Mouse (Mus musculus) stomach, embryonic 14.5 days (tissue): Measurements from ENCODE around the gene Mtmr3. TPM values are rescaled to one million over a fixed set of nuclear protein-coding genes. Genes with fewer than 3 reads are reported as not detected.

Source experiments
- ATAC-seq: fragments of 200-750 bp; cut with Nextera tagmentation; 2 replicates; pipeline ENCODE4 v1.8.0; 2017; ENCODE audit warnings: low read depth, moderate TSS enrichment; ENCODE audit not compliant: insufficient number of reproducible peaks, insufficient read depth, low FRiP score
- H3K27ac ChIP-seq: fragments of 300-500 bp; sonication (generic); 2 replicates; pipeline ENCODE4 v1.5.1; 2014; ENCODE audit warnings: mild to moderate bottlenecking, low read length, moderate library complexity, mixed read lengths
- H3K27me3 ChIP-seq: fragments of 300-500 bp; sonication (generic); 2 replicates; pipeline ENCODE4 v1.6.1; 2014; ENCODE audit warnings: low read length, control low read depth, mixed read lengths; ENCODE audit not compliant: control insufficient read depth, insufficient read depth
- H3K36me3 ChIP-seq: fragments of 300-500 bp; sonication (generic); 2 replicates; pipeline ENCODE4 v1.6.1; 2014; ENCODE audit warnings: mild to moderate bottlenecking, control low read depth, low read length, moderate library complexity, mixed read lengths; ENCODE audit not compliant: control insufficient read depth, insufficient read depth
- H3K4me1 ChIP-seq: fragments of 300-500 bp; sonication (generic); 2 replicates; pipeline ENCODE4 v1.6.1; 2014; ENCODE audit warnings: low read length, control low read depth, mixed read lengths; ENCODE audit not compliant: control insufficient read depth, insufficient read depth
- H3K4me2 ChIP-seq: fragments of 300-500 bp; sonication (generic); replicated peaks from 2 replicates; pipeline ENCODE4 v1.6.1; 2014; ENCODE audit warnings: low read depth, low read length, control low read depth
- H3K4me3 ChIP-seq: fragments of 300-500 bp; sonication (generic); 2 replicates; pipeline ENCODE4 v1.5.1; 2014; ENCODE audit warnings: low read depth, low read length, control low read depth
- H3K9ac ChIP-seq: fragments of 300-500 bp; sonication (generic); replicated peaks from 2 replicates; pipeline ENCODE4 v1.6.1; 2014; ENCODE audit warnings: low read depth, mild to moderate bottlenecking, control low read depth, low read length, moderate library complexity, mixed read lengths
- H3K9me3 ChIP-seq: fragments of 300-500 bp; sonication (generic); 2 replicates; pipeline ENCODE4 v1.6.1; 2016; ENCODE audit warnings: low read depth, low read length, control low read depth; ENCODE audit not compliant: control insufficient read depth
- WGBS: fragments of 180-500 bp; shearing (Covaris S2); extraction: QIAGEN DNeasy Blood & Tissue Kit; methylation state at CpG from one replicate; pipeline ENCODE4 v1.1.7; 2014; 5-methylcytosine and 5-hydroxymethylcytosine counted together
- polyA plus RNA-seq: library from polyadenylated mRNA; unstranded; fragments of >200 nt; fragmentation: Nextera tagmentation; extraction: Ambion mirVana; gene quantifications from 2 replicates; pipeline ENCODE4 v1.2.1, GENCODE M21; 2014

Mtmr3 gene
- polyA plus RNA-seq, 1 experiment from 2014 or later: 31.1 TPM

- Histone ChIP-seq H3K4me2 (no peak overlapping the region), H3K4me3 (no peak overlapping the region), H3K36me3 (no peaks in the 10 kb centered on the region), H3K27ac (no peak overlapping the region), H3K9me3 (no peaks in the 10 kb centered on the region), H3K4me1 (no peaks in the 10 kb centered on the region), H3K27me3 (no peaks in the 10 kb centered on the region), H3K9ac (no peak overlapping the region)
- WGBS: 94% methylated on average over 9 of the region's 9 CpGs
- no peak for ATAC-seq
Observed at GRCm38 (mm10) chr11:4446195-4446868, 148.3 kb downstream of the Mtmr3 start.

DNA sequence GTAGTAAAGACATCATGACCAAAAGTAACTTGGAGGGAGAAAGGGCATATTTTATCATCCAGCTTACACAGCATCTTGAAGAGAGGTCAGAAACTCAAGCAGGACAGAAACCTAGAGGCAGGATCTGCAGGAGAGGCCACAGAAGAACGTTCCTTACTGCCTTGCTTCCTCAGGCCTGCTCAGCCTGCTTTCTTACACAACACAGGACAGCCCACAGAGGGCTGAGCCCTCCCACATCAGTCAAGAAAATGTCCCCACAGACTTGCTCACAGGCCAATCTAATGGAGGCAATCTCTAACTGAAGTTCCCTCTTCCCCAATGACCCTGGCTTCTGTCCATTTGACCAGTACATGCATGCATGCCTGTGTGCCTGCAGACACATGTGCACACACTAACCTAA is 152.4 kb downstream of the Mtmr3 start:
- Histone ChIP-seq H3K36me3 (no peaks in the 10 kb centered on the region), H3K9ac (no peak overlapping the region), H3K4me1 (no peaks in the 10 kb centered on the region), H3K9me3 (no peaks in the 10 kb centered on the region), H3K4me2 (no peak overlapping the region), H3K27ac (no peak overlapping the region), H3K4me3 (no peak overlapping the region), H3K27me3 (no peaks in the 10 kb centered on the region)
- WGBS: 32% methylated on average over 1 of the region's 1 CpGs
- ATAC-seq: no peak

- Histone ChIP-seq H3K9me3 (no peaks in the 10 kb centered on the region), H3K4me2 (no peak within 1 kb of the TSS; the same call in 1 of the 2 replicates), H3K27me3 (no peaks in the 10 kb centered on the region), H3K27ac (no peak within 1 kb of the TSS), H3K9ac (no peak within 1 kb of the TSS), H3K36me3 (no peaks in the 10 kb centered on the region), H3K4me3 (no peak within 1 kb of the TSS), H3K4me1 (no peaks in the 10 kb centered on the region)
- ATAC-seq: no peak
- WGBS: 41% methylated on average over 19 of the region's 19 CpGs
Observed at GRCm38 (mm10) chr11:4440978-4441377, 153.7 kb downstream of the Mtmr3 start, which contains the start of gene Hormad2. TSS of gene Hormad2 (minus strand) at chr11:4441105.

DNA sequence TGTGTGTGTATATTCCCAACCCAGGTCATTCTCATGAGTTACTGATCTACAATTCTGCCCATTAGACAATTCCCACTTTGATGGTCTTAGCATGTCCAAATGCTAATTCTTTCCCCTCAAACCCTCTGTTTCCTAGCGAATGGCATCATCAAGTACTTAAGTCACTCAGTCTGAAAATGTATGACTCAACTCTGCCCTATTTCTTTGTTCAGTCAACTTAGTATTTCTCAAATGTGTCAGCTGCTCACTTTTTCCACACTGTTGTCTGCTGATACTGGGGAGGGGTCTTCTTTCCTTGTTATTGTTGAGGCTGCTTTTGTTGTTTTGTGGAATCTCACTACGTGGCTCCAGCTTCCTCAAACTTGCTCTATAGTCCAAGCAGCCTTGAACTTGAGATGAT is 156.5 kb downstream of the Mtmr3 start:
- no peak for ATAC-seq
- WGBS: 56% methylated on average over 2 of the region's 2 CpGs
- Histone ChIP-seq H3K4me2 (no peak overlapping the region), H3K9ac (no peak overlapping the region), H3K9me3 (no peaks in the 10 kb centered on the region), H3K4me3 (no peak overlapping the region), H3K27ac (no peak overlapping the region), H3K36me3 (no peaks in the 10 kb centered on the region), H3K4me1 (no peaks in the 10 kb centered on the region), H3K27me3 (no peaks in the 10 kb centered on the region)

- Histone ChIP-seq H3K27ac (no peak overlapping the region), H3K9me3 (no peaks in the 10 kb centered on the region), H3K36me3 (no peaks in the 10 kb centered on the region), H3K4me3 (no peak overlapping the region), H3K4me2 (no peak overlapping the region), H3K9ac (no peak overlapping the region), H3K4me1 (no peaks in the 10 kb centered on the region), H3K27me3 (no peaks in the 10 kb centered on the region)
- 79% methylated on average over 1 of the region's 1 CpGs for WGBS
- ATAC-seq: no peak
Observed at GRCm38 (mm10) chr11:4437318-4437717, 157.3 kb downstream of the Mtmr3 start.

- Histone ChIP-seq H3K27ac (no peak overlapping the region), H3K4me3 (no peak overlapping the region), H3K9me3 (no peaks in the 10 kb centered on the region), H3K4me2 (no peak overlapping the region), H3K4me1 (no peaks in the 10 kb centered on the region), H3K9ac (no peak overlapping the region), H3K27me3 (no peaks in the 10 kb centered on the region), H3K36me3 (no peaks in the 10 kb centered on the region)
- no peak for ATAC-seq
- WGBS: 72% methylated on average over 3 of the region's 3 CpGs
Observed at GRCm38 (mm10) chr11:4436631-4437030, 158.0 kb downstream of the Mtmr3 start.

GRCm38 (mm10) chr11:4434461-4434860 is 160.2 kb downstream of the Mtmr3 start:
- Histone ChIP-seq H3K9ac (no peak overlapping the region), H3K4me1 (no peaks in the 10 kb centered on the region), H3K4me3 (no peak overlapping the region), H3K27ac (no peak overlapping the region), H3K36me3 (no peaks in the 10 kb centered on the region), H3K4me2 (no peak overlapping the region), H3K9me3 (no peaks in the 10 kb centered on the region), H3K27me3 (no peaks in the 10 kb centered on the region)
- ATAC-seq: no peak
- WGBS: 70% methylated on average over 4 of the region's 4 CpGs
